Mouse (Mus musculus): ENCODE results near the gene Cenpe.
A peak's percentile ranks its signal among the peaks of the same experiment; 100 is the strongest.
"Not testable (repeated sequence)": the region's sequence is repeated elsewhere in the genome, so short reads cannot be mapped to it uniquely, and the experiment has no call there.

Gene Cenpe

DNA sequence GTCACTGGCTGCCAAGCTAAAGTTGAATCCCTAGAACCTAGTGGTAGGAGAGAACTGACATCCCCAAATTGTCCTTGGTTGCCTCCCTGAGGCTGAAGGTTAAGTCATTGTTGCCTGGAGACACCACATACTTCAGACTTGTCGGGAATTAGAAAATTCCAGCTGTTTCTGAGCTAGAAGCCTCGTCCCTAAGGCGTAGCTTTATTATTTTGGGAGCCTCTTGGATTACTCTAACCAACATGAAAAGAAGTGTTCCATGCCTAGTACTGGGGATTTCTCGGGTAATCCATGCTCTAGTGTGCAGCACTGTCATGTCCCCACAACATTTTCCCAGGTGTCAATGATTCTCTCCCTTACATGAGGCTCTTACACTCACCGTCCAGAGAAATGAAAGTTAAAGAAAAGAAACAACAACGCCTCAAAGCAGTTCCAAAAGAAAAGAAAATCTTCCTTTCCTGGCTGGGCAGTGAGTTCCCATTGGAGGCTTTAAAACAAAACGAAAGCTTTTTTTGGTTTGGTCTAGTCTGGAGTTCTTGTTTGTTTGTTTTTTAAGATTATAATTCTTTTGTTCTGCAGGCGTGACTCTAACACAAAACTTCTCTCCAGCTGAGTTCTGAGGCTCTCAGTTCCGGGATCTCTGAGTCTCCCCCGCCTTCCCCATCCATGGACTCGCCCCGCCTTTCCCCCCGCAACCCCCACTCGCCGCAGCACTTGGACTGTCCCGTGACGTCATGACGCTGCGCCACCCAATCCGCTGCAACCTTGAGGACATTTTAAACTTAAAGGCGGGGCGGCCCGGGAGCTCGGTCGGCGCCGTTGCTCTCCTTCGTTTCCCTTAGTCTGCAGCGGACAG is at the start of gene Cenpe:
Gene Cenpe, plus strand, starts transcription at position 733 of the 853 bp plus-strand sequence.
- peak; percentile 88 for DNase-seq

DNA sequence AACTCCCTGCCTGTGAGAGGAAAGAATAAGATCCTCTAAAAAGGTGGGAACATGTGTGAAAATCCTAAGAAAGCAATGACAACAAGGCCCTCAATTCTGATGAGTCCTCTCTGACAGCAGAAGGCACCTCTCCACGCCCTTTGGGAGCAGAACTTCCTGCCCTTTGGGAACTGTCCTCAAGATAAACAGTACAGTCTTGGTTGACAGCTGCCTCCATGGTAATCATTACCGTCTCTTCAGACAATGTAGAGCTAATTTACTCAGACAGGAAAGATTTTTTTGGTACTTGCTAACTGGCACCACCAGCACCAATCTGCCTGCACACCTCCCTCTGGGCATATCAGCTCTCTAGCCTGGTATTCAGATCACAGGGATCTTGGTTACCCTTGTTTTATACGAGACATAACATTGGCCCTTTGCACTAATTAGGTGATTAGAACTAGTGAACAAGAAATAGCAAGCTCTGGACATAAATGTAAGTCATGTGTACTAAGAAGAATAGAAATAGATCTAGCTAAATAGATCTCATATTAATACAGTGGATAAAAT is 40.4 kb upstream of the Cenpe start:
- DNase-seq: no peak

DNA sequence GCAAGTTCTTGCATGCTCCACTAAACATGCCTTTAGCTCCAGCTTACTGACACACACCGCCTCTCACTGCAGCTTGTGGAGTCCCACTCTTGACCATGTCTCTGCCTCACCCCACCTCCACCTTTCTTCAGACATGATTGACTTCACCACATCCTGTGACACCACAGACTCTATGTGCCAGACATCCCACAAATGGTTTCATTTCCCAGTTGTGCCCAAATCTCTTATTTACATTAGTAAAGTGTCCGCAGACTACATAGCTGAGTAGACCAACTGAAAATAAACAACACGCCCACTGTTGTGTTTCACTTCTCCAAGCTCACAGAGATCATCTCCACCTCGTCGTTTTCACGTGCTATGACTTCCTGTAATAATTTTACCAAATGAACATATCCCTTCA is 20.5 kb upstream of the Cenpe start:
- DNase-seq: no peak

DNA sequence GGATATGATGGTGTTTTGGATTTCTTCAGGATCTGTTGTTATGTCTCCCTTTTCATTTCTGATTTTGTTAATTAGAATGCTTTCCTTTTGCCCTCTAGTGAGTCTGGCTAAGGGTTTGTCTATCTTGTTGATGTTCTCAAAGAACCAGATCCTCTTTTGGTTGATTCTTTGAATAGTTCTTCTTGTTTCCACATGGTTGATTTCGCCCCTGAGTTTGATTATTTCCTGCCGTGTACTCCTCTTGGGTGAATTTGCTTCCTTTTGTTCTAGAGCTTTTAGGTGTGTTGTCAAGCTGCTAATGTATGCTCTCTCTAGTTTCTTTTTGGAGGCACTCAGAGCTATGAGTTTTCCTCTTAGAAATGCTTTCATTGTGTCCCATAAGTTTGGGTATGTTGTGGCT is 14.3 kb upstream of the Cenpe start:
- DNase-seq: not testable (repeated sequence)

DNA sequence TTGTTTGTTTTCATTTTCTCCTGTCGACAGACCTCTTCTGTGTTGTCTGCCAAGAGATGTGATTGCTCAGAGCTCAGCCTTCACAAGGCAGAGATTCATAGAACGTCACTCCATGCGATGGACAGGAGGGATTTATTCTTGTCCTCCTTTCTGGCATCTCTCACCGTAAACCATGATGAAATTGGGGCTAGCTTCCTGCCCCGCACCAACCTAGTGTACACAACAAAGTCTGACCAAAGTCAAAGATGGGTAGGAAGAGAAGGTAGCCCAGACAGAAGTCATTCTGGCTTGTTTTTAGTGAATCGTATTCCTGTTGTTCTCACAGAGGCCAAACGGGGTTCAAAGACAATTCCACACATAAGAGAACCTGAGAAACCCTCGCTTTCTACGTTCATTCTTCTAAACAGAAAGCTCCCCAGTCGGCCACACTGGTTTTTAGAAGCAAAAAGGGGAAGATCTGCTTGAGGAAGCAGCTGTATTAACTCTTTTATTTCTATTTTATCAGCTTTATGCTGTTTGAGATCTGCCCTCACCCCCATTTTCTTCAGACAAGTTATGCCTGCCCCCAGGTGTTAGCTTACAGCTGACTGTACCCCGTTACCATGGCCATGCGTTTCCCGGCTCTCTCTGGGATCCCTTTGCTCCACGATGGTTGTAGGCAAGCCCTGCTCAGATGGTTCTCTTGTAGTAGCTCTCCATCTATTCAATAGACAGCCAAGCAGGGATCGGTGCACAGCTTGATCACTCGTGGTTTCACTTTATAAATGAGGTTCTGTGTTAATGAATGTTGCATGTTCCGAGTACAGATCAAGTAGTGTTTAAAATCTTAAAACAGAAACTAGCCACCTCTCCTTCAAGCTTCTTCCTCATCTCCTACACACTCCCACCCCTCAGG is 11.7 kb upstream of the Cenpe start:
- DNase-seq: no peak

DNA sequence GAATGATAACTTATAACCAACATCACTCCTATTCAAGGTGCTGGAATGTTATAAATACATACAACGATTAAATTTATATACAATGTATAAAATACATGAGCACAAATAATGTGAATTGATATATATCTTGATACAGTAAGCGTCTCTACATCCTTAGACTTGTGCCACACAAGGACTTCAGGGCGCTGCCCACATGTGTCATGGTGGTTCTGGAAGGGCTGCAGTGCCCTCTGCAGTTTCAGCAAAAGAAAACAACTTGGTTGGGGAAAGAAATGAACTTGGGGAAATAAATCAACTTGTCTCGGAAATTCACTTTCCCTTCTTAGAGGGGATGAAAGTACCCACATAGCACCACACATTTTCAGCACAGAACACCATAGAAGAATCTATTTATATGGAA is 5.7 kb upstream of the Cenpe start:
- no peak for DNase-seq

DNA sequence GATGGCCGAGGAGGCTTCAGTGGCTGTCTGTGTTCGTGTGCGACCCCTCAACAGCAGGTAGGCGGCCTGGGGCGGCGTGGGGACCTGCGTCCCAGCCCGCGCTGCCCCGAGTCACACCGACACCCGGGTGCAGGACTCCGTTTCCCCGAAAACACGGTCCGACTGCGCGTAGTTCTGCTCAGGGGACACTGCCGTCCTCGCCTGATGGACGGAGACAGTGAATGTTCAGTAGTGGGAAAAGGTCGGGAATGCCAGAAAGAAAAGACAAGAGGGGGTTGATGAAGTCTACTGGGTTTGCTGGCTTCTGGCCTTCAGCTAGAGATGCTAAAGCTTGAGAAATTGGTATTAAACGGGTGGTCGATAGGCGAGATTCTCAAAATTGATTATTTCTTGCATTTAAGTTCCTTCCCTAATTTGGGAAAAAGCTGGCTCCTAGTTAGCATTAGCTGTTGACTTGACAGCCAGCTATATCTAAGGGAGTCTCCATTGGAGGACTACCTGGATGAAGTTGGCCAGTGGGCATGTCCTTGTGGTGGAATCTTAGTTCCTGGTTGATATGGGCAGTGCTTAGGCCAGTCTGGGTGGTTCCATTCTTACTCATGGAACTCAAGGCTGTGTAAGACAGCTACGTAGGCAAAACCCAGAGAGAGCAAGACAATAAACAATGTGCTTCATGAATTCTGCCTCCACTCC is 467 bp downstream of the Cenpe start:
- no peak for DNase-seq

DNA sequence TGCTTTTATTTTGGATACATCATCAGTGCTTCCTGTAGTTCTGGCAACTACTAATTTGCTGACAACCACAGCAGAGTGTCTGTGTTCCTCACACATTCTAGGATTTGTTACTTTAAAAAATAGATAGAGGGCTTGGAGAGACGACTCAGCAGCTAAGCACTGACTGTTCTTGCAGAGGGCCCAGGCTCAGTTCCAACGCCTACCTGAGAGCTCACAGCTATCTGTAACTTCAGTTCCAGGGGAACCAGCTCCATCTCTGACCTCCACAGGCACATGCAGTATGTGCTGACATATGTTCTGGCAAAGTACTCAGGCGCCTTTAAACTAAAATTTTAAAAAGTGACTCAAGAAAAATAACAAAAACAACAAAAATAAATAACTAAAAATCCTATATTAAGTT is 19.7 kb downstream of the Cenpe start:
- DNase-seq: no peak

DNA sequence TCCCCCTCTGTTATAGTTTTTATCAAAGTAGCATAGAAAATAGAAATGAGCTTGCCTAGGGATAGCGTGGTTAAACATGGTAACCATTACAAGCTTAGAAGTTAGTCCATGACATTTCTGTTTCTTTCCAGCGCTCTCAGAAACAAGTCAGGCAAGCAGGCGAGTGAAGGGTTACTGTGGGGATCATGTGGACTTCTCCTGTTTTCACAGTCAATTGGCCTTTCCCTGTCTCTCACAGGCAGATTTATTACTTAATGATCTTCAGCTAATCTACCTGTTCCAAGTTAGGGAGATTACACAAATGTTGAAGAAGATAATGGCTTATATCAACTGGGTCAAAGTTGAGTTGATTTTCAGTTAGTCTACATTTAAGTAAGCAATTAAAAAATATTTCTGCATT is 20.1 kb downstream of the Cenpe start:
- DNase-seq: no peak

DNA sequence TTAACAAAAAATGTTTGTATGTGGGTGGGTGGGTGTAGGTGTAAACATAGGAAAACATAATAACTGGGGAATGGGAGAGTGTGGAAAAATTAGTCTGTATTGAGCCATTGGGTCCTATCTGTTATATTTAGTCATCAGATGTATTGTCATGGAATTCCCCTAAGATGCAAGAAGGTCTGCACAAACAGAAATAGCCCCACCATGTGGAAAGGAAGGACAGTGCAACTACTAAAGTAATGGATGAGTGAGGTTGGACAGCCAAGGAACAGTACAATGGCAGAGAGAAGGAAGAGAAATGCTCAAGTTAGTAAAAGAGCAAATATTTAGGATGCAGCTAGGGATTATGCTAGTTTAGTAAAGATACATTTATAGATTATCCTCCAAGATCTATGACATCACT is 33.4 kb downstream of the Cenpe start:
- no peak for DNase-seq

DNA sequence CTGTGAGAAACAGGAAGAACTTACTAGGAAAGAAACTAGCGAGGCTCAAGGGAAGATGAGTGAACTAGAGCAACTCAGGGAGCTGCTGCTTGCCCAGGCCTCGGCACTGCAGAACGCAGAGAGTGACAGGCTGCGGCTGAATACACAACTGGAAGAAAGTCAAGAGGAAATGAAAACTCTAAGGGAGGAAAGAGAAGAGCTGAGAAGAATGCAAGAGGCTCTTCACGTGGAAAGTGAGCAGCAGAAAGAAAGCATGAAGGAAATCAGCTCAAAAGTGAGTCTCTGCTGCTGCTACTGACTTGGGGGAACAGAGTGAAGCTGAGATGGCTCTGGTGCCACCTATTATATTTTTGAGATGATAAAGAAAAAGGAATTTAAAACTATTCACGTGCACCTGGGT is 34.5 kb downstream of the Cenpe start:
- DNase-seq: no peak

DNA sequence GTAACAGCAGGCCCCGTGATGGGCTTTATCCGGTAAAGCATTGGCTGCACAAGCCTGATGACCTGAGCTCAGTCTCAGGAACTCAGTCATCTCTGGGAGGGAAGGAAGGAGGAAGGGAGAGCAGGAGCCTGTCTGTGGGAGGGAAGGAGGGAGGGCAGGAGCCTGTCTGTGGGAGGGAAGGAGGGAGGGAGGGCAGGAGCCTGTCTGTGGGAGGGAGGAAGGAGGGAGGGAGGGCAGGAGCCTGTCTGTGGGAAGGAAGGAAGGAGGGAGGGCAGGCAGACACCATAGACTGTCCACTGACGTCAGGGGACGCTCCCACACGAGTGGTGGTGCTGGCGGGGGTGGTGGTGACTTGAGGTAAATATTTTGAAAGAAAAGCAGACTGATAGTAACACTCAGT is 36.8 kb downstream of the Cenpe start:
- no peak for DNase-seq

DNA sequence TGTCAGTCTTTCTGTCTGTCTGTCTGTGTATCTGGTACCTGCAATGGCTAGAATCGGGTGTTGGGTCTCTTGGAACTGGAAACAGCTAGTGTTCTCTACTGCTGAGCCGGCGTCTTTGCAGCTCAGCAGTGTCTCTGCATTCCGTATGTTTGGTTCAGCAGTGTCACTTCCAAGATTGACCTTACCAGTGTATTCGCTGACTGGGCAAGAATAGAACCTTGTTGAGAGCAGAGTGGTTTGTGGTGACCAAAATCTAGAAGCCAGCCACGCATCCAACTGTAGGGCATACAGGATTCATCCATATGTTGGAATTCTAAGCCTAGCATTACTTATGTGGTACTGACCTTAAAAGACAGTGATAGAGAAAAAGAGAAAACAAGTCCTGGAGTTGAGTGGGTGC is 39.5 kb downstream of the Cenpe start:
- no peak for DNase-seq

DNA sequence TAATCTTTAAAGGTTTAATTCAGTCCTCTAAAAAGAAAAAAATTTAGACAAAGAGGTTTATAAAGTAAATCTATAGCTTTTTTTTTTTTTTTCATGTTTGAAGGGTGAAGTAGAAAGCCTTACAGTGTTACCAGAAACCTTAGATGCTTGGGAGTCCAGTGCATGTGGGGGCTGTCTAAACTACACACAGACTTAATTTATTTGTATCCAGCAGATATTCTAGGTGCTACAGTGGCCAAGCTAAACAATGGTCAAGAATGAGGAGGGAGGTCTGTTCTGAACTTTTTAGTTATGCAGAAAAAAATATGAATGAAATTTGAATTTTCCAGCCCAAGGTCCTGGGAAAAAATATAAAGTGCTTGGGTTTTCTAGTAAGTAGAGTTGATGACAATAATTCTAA is 42.4 kb downstream of the Cenpe start:
- DNase-seq: no peak

DNA sequence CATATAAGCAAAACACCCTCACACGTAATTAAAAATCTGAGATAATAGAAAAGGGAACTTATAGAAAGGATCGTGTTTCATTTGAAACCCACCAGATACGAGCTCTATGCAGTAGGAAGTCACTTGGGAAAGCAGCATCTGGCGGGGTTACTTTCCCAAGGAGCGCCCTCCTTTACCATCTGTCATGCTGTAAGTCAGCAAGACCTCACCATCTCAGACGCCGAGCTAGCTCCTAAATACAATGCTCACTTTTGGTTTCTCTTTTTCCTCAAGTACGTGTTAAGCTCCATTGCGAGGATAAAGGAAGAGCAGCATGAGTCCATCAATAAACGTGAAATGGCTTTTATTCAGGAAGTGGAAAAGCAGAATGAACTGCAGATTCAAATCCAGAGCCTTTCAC is 46.6 kb downstream of the Cenpe start:
- no peak for DNase-seq

DNA sequence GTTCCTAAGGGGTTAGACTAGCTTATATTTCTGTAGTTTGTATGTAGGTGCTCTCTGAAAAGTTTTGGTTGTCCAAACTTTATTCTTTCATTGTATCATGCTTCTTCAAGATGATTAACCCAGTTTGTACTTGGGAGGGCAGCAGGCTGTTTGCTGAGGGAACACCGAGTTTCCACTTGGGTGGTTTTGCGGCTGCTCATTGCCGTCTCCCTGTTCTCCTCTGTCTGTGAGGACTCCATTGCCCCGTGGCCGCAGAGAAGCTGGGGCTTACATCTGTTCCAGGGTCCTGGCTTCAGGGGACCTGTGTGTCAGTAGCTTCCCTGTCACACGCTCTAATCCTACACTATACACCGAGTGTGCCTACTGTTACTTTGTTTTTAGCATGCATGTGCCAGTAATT is 47.9 kb downstream of the Cenpe start:
- no peak for DNase-seq

DNA sequence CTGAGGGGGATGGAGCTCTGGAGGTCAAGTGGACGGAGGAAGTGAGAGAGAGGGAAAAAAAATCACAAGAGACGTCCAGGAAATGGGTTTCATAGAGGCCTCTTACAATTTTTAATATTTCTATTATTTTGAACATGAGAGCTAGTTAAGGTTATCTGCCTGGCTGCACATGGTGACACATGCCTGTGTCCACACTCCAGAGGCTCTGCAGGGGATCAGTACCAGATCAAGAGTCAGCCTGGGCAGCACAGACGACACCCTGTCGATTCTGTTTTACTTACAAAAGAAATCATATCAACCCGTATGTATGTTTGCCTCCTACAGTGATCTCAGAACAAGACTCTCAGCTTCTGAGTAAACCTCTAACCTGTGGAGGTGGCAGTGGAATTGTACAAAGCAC is 56.3 kb downstream of the Cenpe start:
- no peak for DNase-seq

DNA sequence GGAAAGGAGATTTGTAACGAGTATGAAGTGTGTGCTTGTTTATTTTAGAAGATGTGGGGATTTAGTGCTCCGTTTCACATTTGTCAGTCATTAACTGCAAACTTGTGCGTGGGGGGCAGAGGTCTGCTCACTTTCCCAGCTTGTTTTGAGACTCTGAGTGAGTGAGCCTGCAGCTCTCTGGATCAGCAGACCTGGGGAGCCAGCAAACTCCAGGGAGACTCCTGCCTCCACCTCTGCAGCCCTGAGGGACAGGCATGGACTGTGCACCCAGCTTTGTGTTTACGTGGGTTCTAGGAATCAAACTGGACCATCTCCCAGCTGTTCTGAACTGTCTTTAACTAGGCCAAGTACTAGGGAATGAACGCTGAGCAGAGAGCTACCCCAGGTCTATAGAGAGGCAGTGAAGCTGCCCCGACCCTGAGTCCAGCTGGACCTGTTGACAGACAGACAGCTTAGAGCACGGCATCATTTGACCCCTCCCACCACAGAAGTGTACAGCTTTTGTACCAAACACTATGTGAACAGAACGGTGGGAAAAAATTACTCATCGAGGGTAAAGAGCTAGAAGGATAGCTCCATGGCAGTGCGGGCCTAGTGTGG is 57.2 kb downstream of the Cenpe start:
- DNase-seq: peak; percentile 68

DNA sequence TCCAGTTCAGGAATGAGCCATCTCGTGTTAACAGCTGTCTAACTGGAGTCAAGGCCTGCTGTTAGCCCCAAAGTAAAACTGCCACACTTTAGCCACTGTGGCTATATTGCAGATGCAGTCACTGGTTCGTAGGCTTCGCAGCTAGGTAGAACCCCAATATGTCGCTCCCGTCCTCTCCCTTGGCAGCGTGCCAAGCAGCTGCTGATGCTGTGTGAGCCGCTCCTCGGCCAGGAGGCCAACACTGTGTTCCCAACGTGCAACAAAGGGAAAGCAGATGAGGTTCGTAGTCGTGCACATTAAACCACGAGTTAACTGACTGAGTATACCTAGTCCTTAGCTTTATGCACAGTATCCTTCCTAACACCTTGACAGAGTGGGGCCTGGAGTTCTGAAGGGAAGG is 60.3 kb downstream of the Cenpe start:
- no peak for DNase-seq

DNA sequence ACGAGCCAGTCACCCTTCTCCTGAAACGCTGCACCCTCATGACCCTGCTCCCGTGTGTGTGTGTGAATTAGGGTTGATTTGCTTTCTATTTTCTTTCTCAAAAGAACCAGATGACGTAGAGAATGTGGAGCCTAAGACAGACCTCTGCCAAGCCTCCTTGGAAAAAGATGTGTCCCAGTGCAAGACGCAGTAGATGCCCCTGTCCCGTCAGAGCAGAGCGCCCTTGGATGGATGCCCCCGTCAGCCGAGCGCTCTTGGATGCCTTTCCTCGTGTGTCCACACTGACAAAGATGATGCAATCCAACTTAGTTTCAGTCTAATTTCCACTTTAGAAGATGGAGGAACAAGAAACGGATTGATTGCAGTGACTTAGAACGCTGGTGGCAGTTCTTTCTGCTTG is 60.7 kb downstream of the Cenpe start:
- no peak for DNase-seq

DNA sequence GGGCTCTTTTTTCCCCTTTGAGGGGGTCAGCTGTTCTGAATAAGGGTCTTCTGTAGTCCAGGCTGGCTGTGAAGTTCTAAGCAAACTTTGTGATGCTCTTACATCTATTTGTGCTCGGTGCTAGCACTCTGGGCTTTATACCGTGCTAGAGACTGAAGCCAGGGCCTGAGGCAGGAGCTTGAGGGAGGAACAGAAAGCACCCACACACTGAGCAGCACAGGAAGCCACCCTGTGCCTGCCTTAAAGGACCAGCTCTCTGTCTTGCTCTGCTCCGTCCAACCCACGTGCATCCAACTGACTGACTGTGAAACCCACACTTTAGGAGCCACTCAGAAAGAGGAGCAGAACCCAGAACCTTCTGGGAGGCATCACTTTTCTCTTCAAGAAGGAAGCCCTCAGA is 67.8 kb downstream of the Cenpe start:
- no peak for DNase-seq

DNA sequence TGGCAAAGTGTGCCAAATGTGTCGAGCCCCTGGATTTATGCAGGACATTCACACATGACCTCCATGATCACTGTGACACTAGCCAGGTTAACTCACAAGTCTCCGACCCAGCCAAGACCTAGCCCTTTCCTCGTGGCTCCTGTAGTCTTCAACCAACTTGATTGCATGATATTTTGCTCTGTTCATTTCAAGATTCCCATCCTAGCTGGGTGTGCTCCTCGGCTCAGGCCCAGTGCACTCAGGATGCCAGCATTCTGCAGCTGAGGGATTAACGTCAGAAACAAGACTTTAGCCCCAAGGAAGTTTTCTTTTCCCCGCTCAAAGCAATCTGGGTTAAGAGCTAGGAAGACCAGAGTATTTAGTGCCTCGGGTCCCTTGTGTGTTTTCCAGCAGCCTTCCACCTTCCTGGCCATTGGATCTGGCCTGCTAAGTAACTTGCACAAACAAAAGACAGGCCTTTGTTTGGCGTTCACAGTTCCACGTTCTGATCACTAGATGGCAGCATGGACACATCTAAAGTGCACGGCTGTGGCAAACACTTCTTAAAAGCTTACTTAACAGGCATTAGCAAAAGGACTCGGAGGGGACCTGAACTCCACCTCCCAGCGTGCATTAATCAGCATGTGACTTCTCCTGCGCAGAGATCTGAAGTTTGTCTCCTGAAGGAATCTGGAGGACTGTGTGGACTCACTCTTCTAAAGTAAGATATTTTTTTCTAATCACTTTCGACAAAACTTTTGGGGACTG is 68.5 kb downstream of the Cenpe start, which contains the start of gene Bdh2:
Gene Bdh2, plus strand, starts transcription at position 553 of the 747 bp plus-strand sequence.
- peak; percentile 85 for DNase-seq
